Mouse (Mus musculus) C2C12 (cell line): ENCODE data around the gene Gm13691.

Source experiments
- CTCF ChIP-seq: IDR thresholded peaks from one replicate; pipeline ENCODE4 v1.5.1; 2011; ENCODE audit not compliant: control insufficient read depth, insufficient read depth, insufficient read length
- FOSL1 ChIP-seq: IDR thresholded peaks from one replicate; pipeline ENCODE4 v1.8.0; 2011; ENCODE audit warnings: mild to moderate bottlenecking, low read length; ENCODE audit not compliant: poor library complexity, insufficient read depth, severe bottlenecking
- MAX ChIP-seq: IDR thresholded peaks from one replicate; pipeline ENCODE4 v1.6.1; 2011; ENCODE audit warnings: mild to moderate bottlenecking, control low read depth

- TF ChIP-seq FOSL1 (no peak), CTCF (no peak), MAX (no peak)
Measured at GRCm38 (mm10) chr2:83941792-83942191, 48.6 kb upstream of the Gm13691 start.
